Mouse (Mus musculus): Measurements from ENCODE around the gene Pabpc1l.

DNA sequence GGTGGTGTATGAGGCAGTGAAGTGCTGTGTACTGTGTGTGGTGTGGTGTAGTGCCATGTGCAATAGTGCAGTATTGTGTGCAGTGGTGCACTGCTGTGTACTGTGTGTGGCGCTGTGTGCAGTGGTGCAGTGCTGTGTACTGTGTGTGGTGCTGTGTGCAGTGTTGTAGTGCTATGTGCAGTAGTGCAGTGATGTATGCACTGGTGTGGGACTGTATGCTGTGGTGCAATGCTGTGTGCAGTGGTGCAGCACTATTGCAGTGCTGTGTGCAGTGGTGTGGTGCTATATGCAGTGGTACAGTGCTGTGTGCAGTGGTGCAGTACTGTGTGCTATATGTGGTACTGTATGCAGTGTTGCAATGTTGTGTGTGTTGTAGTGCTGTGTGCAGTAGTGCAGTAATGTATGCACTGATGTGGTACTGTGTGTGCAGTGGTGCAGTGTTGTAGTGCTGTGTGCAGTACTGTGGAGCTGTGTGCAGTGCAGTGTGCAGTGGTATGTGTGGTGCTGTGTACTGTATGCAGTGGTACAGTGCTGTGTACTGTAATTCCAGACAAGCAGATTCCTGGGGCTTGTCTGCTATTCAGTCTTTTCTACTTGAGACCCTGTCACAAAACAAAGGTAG lies 13.3 kb downstream of the Pabpc1l start:
- TF ChIP-seq CTCF (IDR thresholded peaks at IDR 0.05; ENCODE audit: borderline replicate concordance, extremely low read depth, insufficient read depth, insufficient read length): no peak
- no peak for TF ChIP-seq POLR2A (IDR thresholded peaks at IDR 0.05; ENCODE audit: borderline replicate concordance, extremely low read depth, insufficient read depth, insufficient read length, poor library complexity, severe bottlenecking)

Data from brain, embryonic 14.5 days (tissue).